ENCODE assay signal across 10 mouse cellular contexts in genomic region chr5:107233366-107234354, GRCm38 (mm10). TPM values are rescaled to one million over a fixed set of nuclear protein-coding genes. Genes with fewer than 3 reads are reported as not detected.
DNase-seq lines count a peak whose midpoint lies in the region; ATAC-seq lines count a peak whose summit lies in the region.
"Had no signal": no experiment of that assay in that cellular context is flagged by ENCODE, and none has a peak within 500 bp of the region (broad histone marks: within the 10 kb centered on the region; RNA-seq: fewer than 3 reads in every experiment).

No protein-coding gene starts in this region.

- intact Hi-C loops in left cerebral cortex, postnatal 10 days (cut with DNase I): no loop called here

- 42% methylated on average over 14 of the region's 14 CpGs for WGBS in embryonic facial prominence, embryonic 14.5 days
- WGBS in intestine, embryonic 16.5 days: 45% methylated on average over 14 of the region's 14 CpGs
- WGBS in liver, embryonic 13.5 days (ENCODE audit: insufficient replicate concordance): 30% methylated on average over 14 of the region's 14 CpGs
- 75% methylated on average over 14 of the region's 14 CpGs for WGBS in midbrain, embryonic 11.5 days

- no peak overlapping the region for H3K4me3 ChIP-seq in embryonic facial prominence, embryonic 14.5 days (ENCODE audit: low read depth, low read length)
- H3K4me3 ChIP-seq in intestine, embryonic 16.5 days (ENCODE audit: low read length): no peak overlapping the region
- H3K4me3 ChIP-seq in liver, embryonic 13.5 days (replicated peaks): no peak overlapping the region
- H3K4me3 ChIP-seq in midbrain, embryonic 11.5 days (ENCODE audit: low read depth, low read length): no peak overlapping the region

- ATAC-seq in embryonic facial prominence, embryonic 14.5 days (ENCODE audit: low read depth): no peak
- no peak for ATAC-seq in intestine, embryonic 16.5 days
- peak; percentile 66 for ATAC-seq in liver, embryonic 13.5 days (ENCODE audit: low read depth)
- no peak for ATAC-seq in midbrain, embryonic 11.5 days (ENCODE audit: low FRiP score)
- ATAC-seq: Patski had no signal

- no peak overlapping the region for H3K9ac ChIP-seq in embryonic facial prominence, embryonic 14.5 days (ENCODE audit: low read depth, low read length)
- no peak overlapping the region for H3K9ac ChIP-seq in intestine, embryonic 16.5 days (ENCODE audit: low read depth, low read length)
- peak overlapping the region; percentile 39; the same call in 1 of the 2 replicates for H3K9ac ChIP-seq in liver, embryonic 13.5 days
- H3K9ac ChIP-seq in midbrain, embryonic 11.5 days (ENCODE audit: low read length): no peak overlapping the region

- H3K27me3 ChIP-seq in embryonic facial prominence, embryonic 14.5 days (replicated peaks; ENCODE audit: control insufficient read depth, insufficient read depth, low read length): no peaks in the 10 kb centered on the region
- no peaks in the 10 kb centered on the region for H3K27me3 ChIP-seq in intestine, embryonic 16.5 days (replicated peaks; ENCODE audit: control insufficient read depth, insufficient read depth, low read length)
- H3K27me3 ChIP-seq in liver, embryonic 13.5 days: no peaks in the 10 kb centered on the region
- no peaks in the 10 kb centered on the region for H3K27me3 ChIP-seq in midbrain, embryonic 11.5 days (ENCODE audit: control insufficient read depth, insufficient read depth, low read length)
- H3K27me3 ChIP-seq: Patski had no signal

- H3K36me3 ChIP-seq in embryonic facial prominence, embryonic 14.5 days (ENCODE audit: control insufficient read depth, insufficient read depth, low read length): no peaks in the 10 kb centered on the region
- no peaks in the 10 kb centered on the region for H3K36me3 ChIP-seq in intestine, embryonic 16.5 days (ENCODE audit: control insufficient read depth, insufficient read depth, low read length)
- no peaks in the 10 kb centered on the region for H3K36me3 ChIP-seq in liver, embryonic 13.5 days
- no peaks in the 10 kb centered on the region for H3K36me3 ChIP-seq in midbrain, embryonic 11.5 days (ENCODE audit: control insufficient read depth, insufficient read depth, low read length)

- peak; percentile 89 for DNase-seq in adrenal gland, adult 2 months
- no peak for DNase-seq in embryonic facial prominence, embryonic 14.5 days (ENCODE audit: low spot score)
- peak; percentile 57 for DNase-seq in liver, embryonic 13.5 days
- no peak for DNase-seq in left cerebral cortex, postnatal 10 days (ENCODE audit: extremely low spot score in 1 of 2, low spot score in 2 of 2)
- no peak for DNase-seq in thymus, postnatal 25 days
- no peak for DNase-seq in midbrain, embryonic 11.5 days (ENCODE audit: low spot score, missing footprints)
- no peak for DNase-seq in thymus, postnatal 4 days
- DNase-seq: embryo, embryonic 11 days had no signal

- H3K4me2 ChIP-seq in embryonic facial prominence, embryonic 14.5 days (ENCODE audit: low read depth, low read length): no peak overlapping the region
- no peak overlapping the region for H3K4me2 ChIP-seq in intestine, embryonic 16.5 days (ENCODE audit: low read depth, low read length)
- H3K4me2 ChIP-seq in liver, embryonic 13.5 days: peak overlapping the region; percentile 46
- no peak overlapping the region for H3K4me2 ChIP-seq in midbrain, embryonic 11.5 days

- H3K27ac ChIP-seq in embryonic facial prominence, embryonic 14.5 days (replicated peaks; ENCODE audit: low read depth, low read length): peak overlapping the region; percentile 30
- H3K27ac ChIP-seq in intestine, embryonic 16.5 days (ENCODE audit: low read length): 0 out of 2 replicates have a peak overlapping the region, but pooled peaks have one; percentile 15
- H3K27ac ChIP-seq in liver, embryonic 13.5 days: peak overlapping the region; percentile 78
- no peak overlapping the region for H3K27ac ChIP-seq in midbrain, embryonic 11.5 days (ENCODE audit: low read depth, low read length)

- peaks cover 74% of the 10 kb centered on the region for H3K4me1 ChIP-seq in embryonic facial prominence, embryonic 14.5 days (ENCODE audit: control insufficient read depth, insufficient read depth, low read length)
- peaks cover 56% of the 10 kb centered on the region for H3K4me1 ChIP-seq in intestine, embryonic 16.5 days (ENCODE audit: control insufficient read depth, insufficient read depth, low read length)
- peaks cover 93% of the 10 kb centered on the region for H3K4me1 ChIP-seq in liver, embryonic 13.5 days (replicated peaks)
- H3K4me1 ChIP-seq in midbrain, embryonic 11.5 days (ENCODE audit: control insufficient read depth, insufficient read depth, low read length): no peaks in the 10 kb centered on the region

- H3K9me3 ChIP-seq in embryonic facial prominence, embryonic 14.5 days (ENCODE audit: control insufficient read depth, low read length): no peaks in the 10 kb centered on the region
- no peaks in the 10 kb centered on the region for H3K9me3 ChIP-seq in intestine, embryonic 16.5 days (ENCODE audit: control insufficient read depth, low read length)
- no peaks in the 10 kb centered on the region for H3K9me3 ChIP-seq in liver, embryonic 13.5 days (replicated peaks)
- H3K9me3 ChIP-seq in midbrain, embryonic 11.5 days (ENCODE audit: control insufficient read depth, low read length): no peaks in the 10 kb centered on the region

RNA-seq across cellular contexts. Expression of gene Tgfbr3, which starts 55.8 kb away (rescaled TPM):
- 100 to 1,000 TPM; 206 to 233 TPM for total RNA-seq in adrenal gland, adult 2 months (2021)
- 133 and 171 TPM in 2 replicates for polyA plus RNA-seq in adrenal gland, adult 2 months (2012; rRNA removed)
- 35.6 and 36.5 TPM in 2 replicates for polyA plus RNA-seq in embryonic facial prominence, embryonic 14.5 days (2014; fragmentation: Nextera tagmentation; extraction: Ambion mirVana)
- 14.6 and 14.9 TPM in 2 replicates for polyA plus RNA-seq in intestine, embryonic 16.5 days (2015; fragmentation: Nextera tagmentation; extraction: Ambion mirVana)
- polyA plus RNA-seq in liver, embryonic 13.5 days (2015; fragmentation: Nextera tagmentation; extraction: Ambion mirVana): 7.1 and 9.9 TPM in 2 replicates
- 1 to 10 TPM; 7.2 to 7.7 TPM for total RNA-seq in left cerebral cortex, postnatal 10 days (2021)
- 7.8 and 9.0 TPM in 2 replicates for polyA plus RNA-seq in midbrain, embryonic 11.5 days (2014; fragmentation: Nextera tagmentation; extraction: Ambion mirVana)

Comparison
In these comparisons a context has a peak if more than half of its experiments do, and no peak if none do; other contexts are left out.
1. DNase-seq: peak in adrenal gland, adult 2 months (single experiment) and liver, embryonic 13.5 days (single experiment); none in embryonic facial prominence, embryonic 14.5 days (single experiment), left cerebral cortex, postnatal 10 days (0 of 2), thymus, postnatal 25 days (single experiment), midbrain, embryonic 11.5 days (single experiment) and thymus, postnatal 4 days (single experiment).